Mouse (Mus musculus) MN1 (cell line): ENCODE results near the gene Ifit3.
"Not testable (repeated sequence)": the region's sequence is repeated elsewhere in the genome, so short reads cannot be mapped to it uniquely, and the experiment has no call there.

Experiments used
- DNase-seq: peaks from one replicate; pipeline ENCODE4 v3.0.0-alpha.2; 2016; ENCODE audit warnings: low spot score

Gene Ifit3

DNA sequence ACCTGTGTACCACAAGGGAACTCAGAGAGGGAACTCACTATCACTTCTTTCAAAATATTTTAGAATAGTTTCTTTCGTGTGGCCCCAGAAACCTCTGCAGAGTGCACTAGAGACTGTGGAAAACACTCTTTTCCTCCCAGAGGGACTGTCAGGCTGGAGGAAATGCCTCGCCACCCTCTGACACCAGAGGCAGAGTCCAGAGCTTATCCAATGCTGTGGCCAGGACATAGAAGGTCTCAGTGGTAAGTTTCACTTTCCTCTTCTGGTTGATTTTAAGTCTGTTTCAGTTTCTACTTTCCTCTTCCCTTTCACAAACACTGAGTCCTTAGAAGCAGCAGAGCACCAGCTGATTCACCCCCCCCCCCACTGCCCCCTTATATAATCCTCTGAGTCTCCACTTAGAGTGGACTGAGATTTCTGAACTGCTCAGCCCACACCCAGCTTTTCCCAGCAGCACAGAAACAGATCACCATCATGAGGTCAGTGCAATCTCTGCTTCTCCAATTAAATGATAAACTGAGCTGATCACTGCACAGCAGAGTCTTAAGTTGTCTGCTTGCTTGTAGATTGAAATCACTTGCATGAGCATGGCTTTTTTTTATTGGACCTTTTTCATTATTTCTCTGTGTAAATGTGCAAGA is at the start of gene Ifit3:
TSS of gene Ifit3 (plus strand) at position 406 of the 641 bp plus-strand sequence.
- DNase-seq, result not testable (repeated sequence)

DNA sequence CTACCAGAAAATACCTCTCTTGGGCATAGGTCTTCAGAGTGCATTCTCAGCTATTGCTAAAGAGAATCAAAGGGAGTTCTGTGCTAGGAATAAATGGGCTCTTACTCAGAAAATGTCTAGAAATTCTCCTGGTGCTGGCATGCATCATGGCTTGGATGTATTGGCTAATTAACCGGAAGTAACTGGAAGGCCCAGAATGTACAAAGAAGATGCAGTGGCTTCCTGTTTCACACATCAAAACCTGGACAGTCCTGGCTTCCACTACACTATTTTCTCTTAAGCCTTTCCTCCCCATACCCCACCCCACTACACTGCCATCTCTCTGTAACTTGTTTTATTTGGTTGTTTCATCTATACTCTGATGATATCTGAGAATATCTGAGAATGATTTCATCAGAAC is 43.9 kb upstream of the Ifit3 start:
- no peak for DNase-seq

DNA sequence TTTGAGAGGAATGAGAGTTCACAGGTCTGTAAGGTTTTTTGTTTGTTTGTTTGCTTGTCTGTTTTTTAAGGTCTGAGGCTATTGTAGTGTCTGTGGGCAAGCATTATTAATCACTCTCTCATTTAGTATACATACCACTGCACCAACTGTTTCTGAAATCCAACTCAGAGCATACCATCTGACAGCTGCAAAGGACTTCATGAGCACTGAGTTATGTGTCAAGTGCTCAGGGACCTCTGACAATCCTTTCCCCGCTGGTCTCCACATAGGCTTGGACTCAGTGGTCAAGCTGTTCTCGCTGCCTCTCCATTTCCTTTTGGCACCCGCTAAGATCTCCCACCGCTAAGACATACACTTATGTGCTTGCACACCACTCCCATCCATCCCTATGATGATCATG is 37.1 kb upstream of the Ifit3 start:
- no peak for DNase-seq

DNA sequence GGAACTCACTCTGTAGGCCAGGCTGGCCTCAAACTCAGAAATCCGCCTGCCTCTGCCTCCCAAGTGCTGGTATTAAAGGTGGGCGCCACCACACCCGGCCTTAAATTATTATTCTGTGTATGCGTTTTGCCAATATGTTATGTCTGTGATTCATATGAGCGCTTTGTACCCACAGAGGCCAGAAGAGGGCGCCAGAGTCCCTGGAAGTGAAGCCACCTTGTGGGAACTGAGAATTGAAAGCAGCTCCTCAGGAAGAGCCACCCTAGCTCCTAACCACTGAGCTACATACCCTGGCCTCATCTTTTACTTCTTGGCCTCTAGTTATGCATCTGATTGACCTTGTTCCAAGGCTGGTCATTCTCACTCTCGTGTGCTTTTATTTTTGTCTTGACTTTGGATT is 35.4 kb upstream of the Ifit3 start:
- peak; percentile 21 for DNase-seq

DNA sequence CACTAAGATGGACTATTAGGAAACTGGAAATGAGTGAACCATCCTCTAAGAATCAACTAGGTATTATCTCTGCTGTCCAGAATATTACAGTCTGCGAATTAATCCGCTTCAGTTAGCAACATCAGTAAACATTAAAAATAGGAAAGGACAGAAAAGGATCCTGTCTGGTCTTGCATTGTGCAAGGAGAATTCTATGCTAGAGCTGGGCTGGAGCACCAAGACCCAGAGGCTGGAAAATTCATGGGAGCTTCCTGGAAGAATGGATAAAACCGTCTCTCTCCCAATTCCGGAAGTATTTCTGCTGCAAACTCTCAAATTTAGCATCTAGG is 33.2 kb upstream of the Ifit3 start:
- DNase-seq, result no peak

DNA sequence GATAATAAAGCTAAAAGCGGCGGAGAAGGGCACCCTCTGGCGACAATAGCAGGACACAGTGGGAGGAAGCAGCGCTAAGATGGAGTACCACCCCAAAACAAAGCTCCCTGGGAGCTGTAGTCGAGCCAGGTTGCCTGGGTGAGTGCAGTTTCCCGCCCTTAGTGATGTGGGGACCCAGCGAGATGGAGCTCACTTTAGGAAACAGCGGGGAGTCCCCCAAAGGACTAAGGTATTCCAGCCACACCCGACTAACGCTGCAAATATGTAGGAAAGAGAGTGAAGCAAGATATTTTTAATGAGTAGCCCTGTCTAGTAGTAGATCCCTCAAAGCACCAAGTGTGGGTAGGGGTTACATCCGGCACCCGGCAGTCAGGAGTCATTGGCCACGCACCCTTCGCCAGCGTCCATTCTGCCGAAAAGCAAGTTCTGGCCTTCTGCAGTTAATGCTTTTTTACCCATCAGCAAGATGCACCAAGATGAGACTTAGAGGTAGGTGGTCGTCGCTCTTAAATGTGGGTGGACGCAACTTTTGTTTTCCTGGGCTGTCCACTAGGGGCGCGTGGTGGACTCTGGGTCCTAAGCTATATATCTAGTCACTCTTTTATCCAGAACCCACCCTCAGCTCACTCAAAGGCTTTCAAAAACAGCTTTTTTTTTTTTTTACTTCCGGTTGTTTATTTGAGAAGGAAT is 32.7 kb upstream of the Ifit3 start, which contains the start of gene Ifit2:
TSS of gene Ifit2 (plus strand) at position 161 of the 690 bp plus-strand sequence.
- DNase-seq, result peak; percentile 45

DNA sequence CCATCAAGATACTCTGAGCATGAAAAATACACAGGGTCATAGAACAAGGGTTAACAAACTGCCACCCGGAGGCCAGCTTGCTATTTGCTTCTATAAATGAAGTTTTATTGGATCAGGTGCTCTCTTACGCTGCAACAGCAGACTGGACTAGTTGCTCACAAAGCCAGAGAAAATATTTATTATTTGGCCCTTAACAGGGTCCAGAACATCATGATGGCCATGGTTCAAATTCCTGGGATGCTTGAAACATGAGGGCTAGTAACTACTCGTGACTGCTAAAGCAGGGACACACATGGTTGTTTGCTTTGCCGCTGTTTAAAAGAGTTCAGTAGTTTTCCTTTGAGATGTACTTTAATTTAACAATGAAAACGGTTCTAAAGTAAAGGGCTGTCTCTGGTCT is 31.4 kb upstream of the Ifit3 start:
- no peak for DNase-seq

DNA sequence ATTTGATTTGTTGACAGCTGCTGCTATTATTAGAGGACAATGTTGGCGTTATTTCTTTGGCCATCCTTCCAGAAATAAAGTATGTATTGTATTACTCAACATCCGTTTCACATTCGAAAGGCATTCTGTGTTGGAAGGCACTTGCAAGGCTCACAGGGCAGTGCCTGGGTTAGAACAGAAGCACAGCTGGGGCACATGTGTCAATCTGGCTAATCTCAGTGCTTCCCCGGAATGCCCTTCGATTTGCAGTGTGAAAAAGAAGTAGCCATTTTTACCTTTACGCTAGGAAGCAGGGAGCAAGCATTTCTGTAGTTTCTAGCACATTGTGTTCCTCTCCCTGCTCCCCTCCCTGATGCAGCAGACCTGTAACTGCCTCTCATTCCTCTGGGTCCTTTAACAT is 30.3 kb upstream of the Ifit3 start:
- DNase-seq, result no peak

DNA sequence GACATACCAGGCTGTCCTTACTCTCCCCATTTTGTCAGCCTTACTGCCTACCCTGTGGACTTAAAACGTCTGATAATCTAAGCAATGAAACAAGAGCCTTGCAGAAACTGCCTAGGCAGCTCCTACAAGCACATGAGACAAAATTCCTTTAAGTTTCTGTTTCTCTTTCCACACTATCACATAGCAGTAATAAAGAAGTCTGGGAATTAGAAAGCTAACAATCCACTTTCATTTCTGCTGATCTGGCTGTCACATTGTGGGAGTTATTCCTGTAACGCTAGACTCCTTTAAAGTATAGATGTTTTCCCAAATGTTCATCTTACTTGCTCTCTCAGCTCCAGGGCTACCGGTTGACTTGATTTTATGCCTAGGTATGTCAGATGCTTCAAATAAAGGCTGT is 29.8 kb upstream of the Ifit3 start:
- DNase-seq, result no peak

DNA sequence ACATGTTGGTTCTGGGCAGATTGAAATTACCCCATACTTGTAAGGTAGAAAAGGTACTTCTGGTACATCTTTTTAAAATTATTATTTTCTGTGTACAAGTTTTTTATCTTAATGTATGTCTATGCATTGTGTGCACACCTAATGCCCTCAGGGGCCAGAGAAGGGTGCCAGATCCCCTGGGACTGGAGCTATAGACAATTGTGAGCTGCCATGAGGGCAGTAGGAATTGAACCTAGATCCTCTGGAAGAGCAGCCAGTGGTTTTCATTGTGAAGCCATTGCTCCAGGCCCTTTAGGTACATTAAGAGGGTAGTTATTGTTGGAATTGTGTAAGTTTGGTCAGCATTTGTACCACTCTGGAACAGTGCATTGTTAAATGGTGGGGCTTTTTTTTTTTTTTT is 29.3 kb upstream of the Ifit3 start:
- no peak for DNase-seq

DNA sequence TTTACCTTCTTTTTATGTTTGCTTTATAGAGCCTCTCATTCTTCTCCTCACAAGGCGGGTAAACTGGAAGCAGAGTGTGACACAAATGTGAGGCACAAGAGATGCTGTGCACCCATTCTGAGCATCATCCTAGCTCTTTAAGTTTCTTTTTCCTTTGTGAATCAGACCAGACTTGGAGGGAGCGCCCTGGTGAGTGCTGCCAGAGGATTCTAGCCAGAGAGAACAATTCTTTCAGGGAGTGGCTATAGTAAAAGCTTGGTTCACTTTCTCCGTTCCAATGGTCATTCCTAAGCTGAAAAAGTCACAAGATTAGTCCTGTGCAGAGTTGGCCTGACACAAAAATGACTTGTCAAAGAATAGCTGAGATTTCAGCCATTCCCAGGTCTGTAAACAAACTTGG is 26.7 kb upstream of the Ifit3 start:
- DNase-seq, result no peak

DNA sequence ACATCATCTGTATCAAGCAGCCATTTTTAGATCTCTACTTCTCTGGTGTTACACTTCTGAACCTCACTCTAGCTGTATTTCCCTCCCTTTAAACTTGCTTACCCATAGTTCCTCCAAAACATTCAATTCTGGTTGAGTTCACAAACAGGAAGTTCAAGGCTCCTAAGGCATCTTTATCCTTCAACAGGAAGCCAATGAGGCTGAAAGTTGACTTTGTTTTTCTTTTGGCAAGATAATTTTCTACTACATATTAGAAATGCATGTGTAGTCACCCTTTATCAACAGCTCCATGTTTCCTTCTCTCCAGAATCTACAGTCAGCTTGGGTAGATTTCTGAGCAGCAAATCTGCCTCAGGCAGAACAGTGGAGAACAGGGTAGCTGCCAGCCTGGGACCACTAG is 20.8 kb upstream of the Ifit3 start:
- no peak for DNase-seq

DNA sequence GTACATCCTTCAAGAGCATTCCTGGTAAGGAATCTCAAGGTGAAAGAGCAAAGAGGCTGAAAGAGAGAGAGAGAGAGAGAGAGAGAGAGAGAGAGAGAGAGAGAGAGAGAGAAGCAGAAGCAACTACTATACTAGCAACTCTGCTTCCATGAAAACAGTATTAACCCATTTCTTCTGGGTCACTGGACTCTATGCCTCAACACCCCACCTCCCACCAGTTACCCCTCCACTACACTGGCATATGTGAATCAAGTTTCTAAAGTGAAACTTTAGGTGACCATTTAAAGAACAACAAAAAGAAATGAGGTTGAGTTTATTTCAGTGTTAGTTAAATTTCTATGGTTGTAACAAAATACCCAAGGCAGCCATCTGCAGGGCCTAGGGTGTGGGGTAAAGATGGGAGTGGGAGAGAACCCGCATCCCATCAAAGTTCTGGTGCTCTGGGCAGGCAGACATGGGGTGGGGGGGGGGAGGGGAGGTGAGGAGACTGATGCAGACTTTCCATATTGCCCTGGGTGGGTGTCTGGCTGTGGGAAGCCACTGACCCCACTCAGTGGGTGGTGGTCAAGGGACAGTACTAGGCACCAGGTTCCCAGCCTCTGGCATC is 17.1 kb upstream of the Ifit3 start:
- no peak for DNase-seq

DNA sequence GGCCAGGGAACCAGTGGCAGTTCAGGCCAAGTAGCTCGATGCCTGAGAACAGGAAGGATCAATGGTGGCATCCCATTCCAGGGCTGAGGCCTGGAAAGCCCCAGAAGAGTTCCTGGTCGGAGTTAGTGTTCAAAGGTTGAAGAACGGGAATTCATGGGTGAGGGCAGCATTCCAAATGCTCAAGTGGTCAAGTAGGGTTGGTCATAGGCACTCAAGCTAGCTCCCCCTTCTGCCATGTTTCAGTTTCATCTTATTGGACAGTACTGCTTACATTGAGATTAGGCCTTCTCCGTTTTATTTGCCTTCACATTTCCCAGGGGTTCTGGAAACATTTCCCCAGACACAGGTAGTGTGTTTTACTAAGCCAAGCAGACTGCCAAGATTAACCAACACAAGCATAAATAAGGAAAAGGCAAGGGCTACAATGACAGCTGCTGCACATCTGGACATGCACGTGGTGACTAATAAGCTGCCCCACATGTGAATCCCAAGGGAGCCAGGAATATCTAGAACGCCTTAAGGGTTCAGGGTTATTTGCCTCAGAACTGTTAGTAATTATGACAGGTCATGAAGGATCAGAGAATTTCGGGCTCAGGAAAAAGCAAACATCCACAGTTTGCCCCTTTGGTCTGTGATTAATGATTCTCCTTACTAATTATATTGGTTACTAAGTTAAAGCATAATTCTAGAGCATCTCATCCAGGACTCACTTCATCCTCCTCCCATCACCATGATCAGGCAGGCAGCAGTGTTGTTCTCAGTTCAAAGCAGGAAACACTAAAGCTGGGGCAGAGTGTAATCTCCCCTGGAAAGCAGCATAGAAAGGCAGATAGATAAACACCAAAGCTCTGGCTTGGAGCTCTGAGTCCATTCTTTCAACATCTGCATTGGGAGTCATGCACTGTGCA is 14.1 kb upstream of the Ifit3 start:
- DNase-seq, result no peak

DNA sequence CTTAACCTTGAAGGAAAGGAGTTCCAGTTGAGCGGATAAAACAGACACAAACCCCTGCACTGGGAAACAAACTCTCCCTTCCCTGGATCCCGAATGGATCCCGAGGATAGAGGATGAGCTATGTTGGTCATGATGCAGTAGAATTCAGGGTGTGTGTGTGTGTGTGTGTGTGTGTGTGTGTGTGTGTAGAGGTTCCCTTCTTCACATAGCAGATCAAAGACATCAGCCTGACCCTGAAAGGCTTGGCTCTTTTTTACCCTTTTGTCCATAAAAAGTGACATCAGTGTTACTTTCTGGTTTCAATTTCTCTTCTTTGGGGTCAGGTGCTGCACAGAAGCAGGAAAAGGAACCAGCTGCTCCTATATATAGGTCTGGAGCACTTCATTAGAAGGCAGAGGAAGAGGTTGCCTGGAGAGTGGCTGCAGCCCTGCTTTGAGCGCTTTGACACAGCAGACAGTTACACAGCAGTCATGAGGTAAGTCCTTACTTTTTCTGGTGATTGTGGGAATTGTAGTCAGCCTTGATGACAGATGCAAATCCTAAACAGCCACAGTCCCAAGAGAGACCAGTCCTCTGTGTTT is 13.3 kb upstream of the Ifit3 start:
- DNase-seq, result no peak

DNA sequence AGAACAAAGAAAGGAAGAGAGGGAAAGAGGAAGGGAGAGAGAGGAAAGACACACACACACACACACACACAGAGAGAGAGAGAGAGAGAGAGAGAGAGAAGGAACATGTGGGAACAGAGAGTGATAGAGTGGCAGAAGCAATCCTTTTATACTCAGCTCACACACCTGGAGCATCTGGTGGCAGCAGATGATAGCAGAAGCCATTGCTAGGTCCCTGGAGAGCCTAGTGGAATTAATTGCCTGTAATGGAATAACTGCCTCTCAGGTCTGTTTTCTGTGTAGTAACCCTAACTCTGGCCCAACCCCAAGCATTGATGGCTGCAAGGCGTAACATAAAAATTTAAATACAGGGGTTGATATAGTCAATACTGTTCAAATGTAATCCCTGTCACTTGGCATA is 12.3 kb upstream of the Ifit3 start:
- no peak for DNase-seq

DNA sequence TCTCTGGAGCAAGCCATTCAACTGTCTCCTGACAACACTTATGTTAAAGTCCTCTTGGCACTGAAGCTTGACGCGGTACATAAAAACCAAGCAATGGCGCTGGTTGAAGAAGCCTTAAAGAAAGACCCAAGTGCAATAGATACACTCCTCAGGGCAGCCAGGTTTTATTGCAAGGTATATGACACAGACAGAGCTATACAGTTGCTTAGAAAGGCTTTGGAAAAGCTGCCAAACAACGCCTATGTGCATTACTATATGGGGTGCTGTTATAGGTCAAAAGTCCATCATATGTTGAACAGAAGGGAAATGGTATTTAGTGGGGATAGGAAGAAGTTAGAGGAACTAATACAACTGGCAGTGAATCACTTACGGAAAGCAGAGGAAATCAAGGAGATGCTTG is 9.7 kb upstream of the Ifit3 start:
- DNase-seq, result no peak

DNA sequence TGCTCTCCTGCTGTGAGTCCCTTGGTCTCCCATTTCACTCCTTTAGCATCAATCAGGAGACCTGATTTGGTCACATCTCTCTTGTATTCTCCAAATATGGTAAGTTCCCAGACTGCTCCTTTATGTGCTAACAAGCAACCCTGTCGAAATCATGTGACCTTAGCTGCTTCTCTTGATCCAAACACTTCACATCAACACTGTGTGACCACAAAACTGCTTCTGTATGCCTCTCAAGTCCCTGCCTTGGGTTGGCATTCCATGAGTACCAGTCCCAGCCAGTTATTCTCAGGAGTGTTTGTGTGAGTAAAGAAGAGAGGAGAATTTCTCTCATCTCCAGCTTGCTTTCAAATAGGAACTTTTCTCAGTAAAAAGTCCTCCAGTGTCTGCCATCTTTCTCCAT is 6.2 kb upstream of the Ifit3 start:
- no peak for DNase-seq

DNA sequence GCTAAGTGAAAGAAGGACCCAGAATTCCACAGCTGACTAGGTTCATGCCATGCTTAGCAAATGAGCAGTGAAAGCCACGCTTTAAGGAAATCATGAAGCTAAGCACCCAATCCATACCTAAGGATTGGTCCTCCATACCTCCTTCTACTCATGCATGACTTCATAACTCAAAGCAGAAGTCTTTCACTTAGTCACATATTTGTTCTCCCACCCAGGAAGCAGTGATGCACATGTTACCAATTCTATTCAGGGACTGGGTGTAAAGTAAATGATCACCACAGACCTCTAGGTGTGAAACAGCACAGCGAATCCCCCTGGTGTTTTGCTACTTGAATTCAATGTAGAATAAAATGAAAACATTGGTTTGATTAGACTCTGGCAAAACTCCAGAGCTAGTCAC is 635 bp upstream of the Ifit3 start:
- not testable (repeated sequence) for DNase-seq

DNA sequence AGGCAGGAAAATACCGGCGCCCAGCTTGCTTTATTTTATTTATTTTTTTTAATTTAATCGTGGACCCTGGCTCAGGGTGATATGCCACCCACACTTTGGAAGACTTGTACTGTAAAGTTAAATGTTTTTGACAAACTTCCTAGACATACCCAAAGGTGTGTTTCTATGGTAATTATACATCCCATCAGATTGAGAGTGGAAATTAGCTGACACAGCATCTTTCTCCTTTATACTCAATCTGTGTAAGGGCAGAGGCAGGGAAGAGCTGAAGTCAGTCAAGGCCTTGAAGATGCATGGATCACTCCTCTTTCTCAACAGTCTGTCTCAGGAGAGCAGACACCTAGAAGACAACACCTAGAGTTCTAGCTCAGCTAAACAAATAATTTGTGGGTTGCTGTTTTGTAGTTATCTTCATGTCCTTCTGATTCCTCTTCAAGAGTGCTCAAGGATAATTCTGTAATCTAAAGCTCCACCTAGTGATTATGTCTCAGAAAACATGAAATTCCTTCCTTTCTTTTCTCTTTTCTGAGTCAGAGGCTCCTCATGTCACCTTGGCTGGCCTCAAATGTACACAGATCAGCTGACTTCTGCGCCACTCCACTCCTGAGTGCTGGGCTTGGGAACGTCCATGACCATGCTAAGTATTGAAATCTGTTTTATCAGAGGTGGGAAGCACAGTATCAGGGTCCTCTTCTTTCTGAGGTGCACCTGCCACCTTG is 2.6 kb downstream of the Ifit3 start:
- not testable (repeated sequence) for DNase-seq

DNA sequence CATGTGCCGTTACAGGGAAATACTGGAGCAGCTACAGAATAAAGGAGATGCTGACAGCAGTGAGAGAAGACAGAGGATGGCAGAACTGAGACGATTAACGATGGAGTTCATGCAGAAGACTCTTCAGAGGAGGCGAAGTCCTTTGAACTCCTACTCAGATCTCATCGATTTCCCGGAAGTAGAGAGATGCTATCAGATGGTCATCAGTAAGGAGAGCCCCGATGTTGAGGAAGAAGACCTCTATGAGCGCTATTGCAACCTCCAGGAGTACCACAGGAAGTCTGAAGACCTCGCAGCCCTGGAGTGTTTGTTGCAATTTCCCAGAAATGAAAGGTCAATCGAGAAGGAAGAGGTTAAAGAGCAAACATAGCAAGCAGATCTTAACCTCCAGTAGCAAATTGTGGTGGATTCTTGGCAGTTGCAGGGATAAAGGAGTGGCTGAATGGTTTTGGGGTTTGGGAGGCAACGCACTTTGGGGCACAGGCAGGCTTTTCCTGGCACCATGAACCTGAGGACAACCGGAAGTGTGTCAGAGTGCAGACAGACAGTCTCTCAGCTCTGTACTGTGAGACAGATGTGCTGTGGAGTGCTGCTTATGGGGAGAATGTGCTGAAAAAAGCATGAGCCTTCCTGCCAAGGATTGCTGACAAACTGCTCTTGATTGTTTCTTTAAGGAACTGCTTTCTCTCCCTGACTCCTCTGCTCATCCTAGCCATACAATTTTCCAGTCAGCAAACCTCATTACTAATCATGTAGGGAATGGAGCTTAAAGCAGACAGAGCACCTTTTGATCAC is 4.8 kb downstream of the Ifit3 start:
- not testable (repeated sequence) for DNase-seq
